Mouse (Mus musculus) E14TG2a.4 (cell line): ENCODE measurements around the gene Arhgef10l.

Experiments used
- CTCF ChIP-seq: conservative IDR thresholded peaks from 2 replicates; pipeline ENCODE4 v1.5.1; 2014; ENCODE audit warnings: low read length
- NANOG ChIP-seq: IDR thresholded peaks from 2 replicates; pipeline ENCODE4 v1.6.1; 2014; ENCODE audit warnings: borderline replicate concordance, low read length, mixed read lengths

DNA sequence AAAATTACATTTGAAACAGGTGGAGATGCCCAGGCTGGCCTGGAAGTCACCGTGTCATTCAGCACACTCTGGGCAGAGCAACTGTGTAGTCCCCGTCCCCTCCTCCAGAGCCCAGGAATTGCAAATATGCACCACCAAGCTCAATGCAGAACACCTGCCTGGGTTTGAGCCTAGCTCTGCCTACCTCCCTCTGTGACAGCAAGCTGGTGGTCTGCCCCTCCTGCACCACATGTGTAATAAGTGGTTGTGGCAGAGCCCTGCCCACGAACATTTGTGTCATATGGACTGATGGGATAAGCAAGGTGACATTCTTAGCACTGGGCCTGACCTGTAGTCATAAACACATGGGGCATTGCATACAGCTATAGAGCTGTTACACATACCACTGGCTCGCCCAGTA is 63.8 kb downstream of the Arhgef10l start:
- TF ChIP-seq NANOG (no peak), CTCF (no peak)
